Mouse (Mus musculus): Measurements from ENCODE around the gene Iah1. TPM values are rescaled to one million over a fixed set of nuclear protein-coding genes. Genes with fewer than 3 reads are reported as not detected.

Iah1 gene
- polyA plus RNA-seq, 1 experiment from 2014 or later = 55.6 TPM

DNA sequence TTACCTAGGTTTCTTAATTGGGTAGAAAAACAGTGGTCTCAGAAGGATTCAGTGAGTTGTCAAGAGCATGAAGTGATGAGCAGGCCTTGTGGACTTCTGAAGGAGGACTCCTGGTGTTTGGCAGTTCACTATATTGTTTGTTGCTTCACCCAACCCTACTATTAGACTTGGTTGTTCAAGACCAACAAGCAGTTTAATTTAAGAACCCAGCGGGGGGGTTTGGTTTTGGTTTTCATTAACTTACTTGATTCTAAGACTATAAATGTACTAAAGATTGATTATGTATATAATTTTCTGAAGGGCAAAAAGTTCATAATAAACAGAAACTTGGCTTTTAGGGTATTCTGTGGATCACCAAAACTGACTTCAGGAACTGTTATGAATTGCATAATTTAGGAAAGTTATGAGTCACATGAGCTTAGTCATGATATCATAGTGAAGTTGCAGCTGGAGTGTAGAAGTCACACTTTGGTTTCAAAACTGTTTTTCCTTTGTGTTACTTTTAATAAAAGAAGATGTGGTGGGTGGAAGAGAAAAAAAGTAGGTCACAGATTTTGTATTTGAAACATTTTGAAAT, 53.9 kb downstream of the Iah1 start:
- Histone ChIP-seq H3K9me3 (replicated peaks; ENCODE audit: control insufficient read depth, low read length) (no peaks in the 10 kb centered on the region), H3K9ac (ENCODE audit: low read length) (no peak overlapping the region), H3K4me2 (ENCODE audit: low read length) (no peak overlapping the region), H3K4me3 (ENCODE audit: low read depth, low read length) (no peak overlapping the region), H3K36me3 (ENCODE audit: control insufficient read depth, insufficient read depth, low read length) (no peaks in the 10 kb centered on the region), H3K27me3 (replicated peaks; ENCODE audit: control insufficient read depth, insufficient read depth, low read length) (no peaks in the 10 kb centered on the region), H3K27ac (ENCODE audit: low read depth, low read length) (no peak overlapping the region), H3K4me1 (ENCODE audit: control insufficient read depth, insufficient read depth, low read length) (0 out of 2 replicates have a peak, but pooled peaks cover 7% of the 10 kb centered on the region)
- ATAC-seq (no peak), DNase-seq (ENCODE audit: low spot score) (no peak)
- 87% methylated on average over 1 of the region's 1 CpGs for WGBS

DNA sequence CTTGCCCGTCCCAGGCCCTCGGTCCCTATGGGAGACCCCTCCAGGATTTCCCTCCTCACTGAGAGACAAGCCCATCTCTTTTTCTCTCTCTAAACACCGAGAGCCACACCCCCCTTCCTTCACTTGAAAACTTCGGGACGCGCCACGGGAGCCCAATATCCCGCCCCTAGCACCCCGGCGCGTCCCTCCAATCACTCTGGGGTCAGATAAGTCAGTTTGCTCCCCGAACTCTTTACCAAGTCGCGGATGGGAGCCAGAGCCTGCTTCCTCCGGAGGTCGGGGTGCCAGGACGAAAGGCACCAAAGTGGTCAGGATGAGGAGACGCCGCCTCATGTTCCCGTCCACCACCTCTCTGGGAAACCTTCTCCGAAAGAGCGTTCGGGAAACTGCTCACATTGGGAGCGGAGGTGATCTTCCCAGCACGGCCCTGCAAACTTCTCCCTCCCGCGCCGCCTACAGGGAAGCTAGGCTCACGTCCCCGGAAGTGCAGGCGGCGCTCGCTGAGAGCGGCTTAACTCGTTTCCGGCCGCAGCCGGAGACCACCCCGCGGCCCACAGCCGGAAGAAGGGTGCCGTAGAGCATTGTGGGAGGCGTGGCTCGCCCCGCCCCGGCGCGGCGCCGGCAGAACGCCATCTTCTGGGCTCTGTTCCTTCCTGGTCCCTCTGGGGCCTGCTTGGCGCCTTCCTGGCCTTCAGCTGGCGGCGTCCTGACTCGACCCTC, 57.1 kb downstream of the Iah1 start, which contains the start of gene Adam17:
Adam17 (minus strand) TSS at position 533 of the 720 bp plus-strand sequence.
- Histone ChIP-seq H3K36me3 (ENCODE audit: control insufficient read depth, insufficient read depth, low read length) (no peaks in the 10 kb centered on the region), H3K27me3 (replicated peaks; ENCODE audit: control insufficient read depth, insufficient read depth, low read length) (no peaks in the 10 kb centered on the region), H3K9me3 (replicated peaks; ENCODE audit: control insufficient read depth, low read length) (no peaks in the 10 kb centered on the region), H3K4me3 (ENCODE audit: low read depth, low read length) (peak within 1 kb of the TSS; percentile 69), H3K27ac (ENCODE audit: low read depth, low read length) (peak within 1 kb of the TSS; percentile 82), H3K4me1 (ENCODE audit: control insufficient read depth, insufficient read depth, low read length) (0 out of 2 replicates have a peak, but pooled peaks cover 7% of the 10 kb centered on the region), H3K4me2 (ENCODE audit: low read length) (peak within 1 kb of the TSS; percentile 84), H3K9ac (ENCODE audit: low read length) (peak within 1 kb of the TSS; percentile 88)
- ATAC-seq = peak; percentile 98
- DNase-seq (ENCODE audit: low spot score) = peak; percentile 98
- under 1% methylated on average over 53 of the region's 55 CpGs for WGBS

Other genes with a start within 250 kb of the Iah1 start
- 126 and 131 TPM in 2 replicates for gene Cpsf3, start 31.0 kb upstream of the Iah1 start, polyA plus RNA-seq (2014; fragmentation: Nextera tagmentation; extraction: Ambion mirVana)
- gene Itgb1bp1, start 30.1 kb upstream of the Iah1 start, polyA plus RNA-seq (2014; fragmentation: Nextera tagmentation; extraction: Ambion mirVana) = 48.2 and 49.7 TPM in 2 replicates
- gene Adam17, start 57.2 kb downstream of the Iah1 start, polyA plus RNA-seq (2014; fragmentation: Nextera tagmentation; extraction: Ambion mirVana) = 19.9 and 21.9 TPM in 2 replicates
- gene Ywhaq, start 101.2 kb downstream of the Iah1 start, polyA plus RNA-seq (2014; fragmentation: Nextera tagmentation; extraction: Ambion mirVana) = 1,318 and 1,340 TPM in 2 replicates